Mouse (Mus musculus) thymus, adult 2 months (tissue): ENCODE data around the gene Wdr20rt.

ENCODE experiments used
- CTCF ChIP-seq: fragments of 200-500 bp; IDR thresholded peaks from 2 replicates; pipeline ENCODE4 v1.5.1; 2012; ENCODE audit warnings: mild to moderate bottlenecking, control low read depth, low read length, moderate library complexity, borderline replicate concordance; ENCODE audit not compliant: control insufficient read depth, poor library complexity, insufficient read depth; ENCODE audit errors: extremely low read depth
- POLR2A ChIP-seq: fragments of 200-500 bp; IDR thresholded peaks from 2 replicates; pipeline ENCODE4 v1.6.1; 2012; ENCODE audit warnings: mild to moderate bottlenecking, low read length, control low read depth, moderate library complexity; ENCODE audit not compliant: control insufficient read depth, poor library complexity, insufficient read depth; ENCODE audit errors: extremely low read depth

- TF ChIP-seq POLR2A (no peak), CTCF (no peak)
Measured at GRCm38 (mm10) chr12:65189213-65189612, 36.1 kb upstream of the Wdr20rt start.
